Mouse (Mus musculus) right cerebral cortex, adult 2 months (tissue): ENCODE measurements around the gene Gimap5.

ENCODE experiments used
- DNase-seq, 2 experiments: peaks; one replicate each; pipeline ENCODE4 v3.0.0; 2021 to 2022; ENCODE audit warnings: low spot score in 2 of 2

Gimap5 gene

DNA sequence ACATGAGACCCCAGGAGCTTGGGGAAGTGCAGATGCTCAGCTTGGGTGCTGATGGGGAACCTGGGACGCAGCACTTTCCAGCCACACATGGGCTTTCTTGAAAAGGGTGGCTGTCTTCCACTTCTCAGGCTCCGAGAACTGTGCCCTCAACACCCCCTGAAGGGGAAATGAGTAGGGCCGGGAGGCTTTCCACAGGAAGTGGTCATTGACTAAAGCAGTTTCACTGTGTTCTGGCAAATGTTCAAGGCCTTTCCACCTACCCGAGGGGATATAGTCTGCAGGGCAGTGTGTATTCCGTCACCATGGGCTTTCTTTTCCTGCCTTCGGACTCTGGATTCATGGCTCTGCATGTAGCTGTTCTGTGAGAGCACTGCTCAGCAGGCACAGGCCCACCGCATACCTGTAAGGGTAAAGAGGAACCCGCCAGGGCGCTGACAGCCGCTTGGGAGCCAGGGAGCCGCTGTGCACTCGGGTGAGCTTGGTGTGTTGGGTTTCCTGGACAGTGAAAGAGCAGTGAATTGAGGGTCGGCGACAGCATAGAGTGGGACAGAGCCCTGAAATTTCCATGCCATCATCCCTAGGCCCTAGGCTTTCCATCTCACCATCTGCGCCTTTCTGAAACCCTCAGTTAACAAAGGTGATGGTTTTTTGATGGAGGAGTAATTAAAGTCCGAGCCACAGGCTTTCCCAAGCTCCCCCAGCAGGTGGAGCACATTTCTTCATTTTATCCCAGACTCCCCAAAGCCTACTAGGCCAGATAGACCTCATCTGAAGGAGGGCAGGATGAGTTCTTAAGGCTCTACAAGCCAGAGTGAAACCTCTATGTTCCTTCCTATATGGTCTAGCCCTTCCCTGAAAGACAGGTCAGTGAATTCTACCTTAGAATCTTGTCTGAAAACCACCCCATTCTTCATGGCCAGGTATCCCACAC, at the start of gene Gimap5:
Gene Gimap5 (plus strand): TSS at position 239 of the 931 bp plus-strand sequence.
- peak in 1 of 2 experiments; percentile 31 for DNase-seq

DNA sequence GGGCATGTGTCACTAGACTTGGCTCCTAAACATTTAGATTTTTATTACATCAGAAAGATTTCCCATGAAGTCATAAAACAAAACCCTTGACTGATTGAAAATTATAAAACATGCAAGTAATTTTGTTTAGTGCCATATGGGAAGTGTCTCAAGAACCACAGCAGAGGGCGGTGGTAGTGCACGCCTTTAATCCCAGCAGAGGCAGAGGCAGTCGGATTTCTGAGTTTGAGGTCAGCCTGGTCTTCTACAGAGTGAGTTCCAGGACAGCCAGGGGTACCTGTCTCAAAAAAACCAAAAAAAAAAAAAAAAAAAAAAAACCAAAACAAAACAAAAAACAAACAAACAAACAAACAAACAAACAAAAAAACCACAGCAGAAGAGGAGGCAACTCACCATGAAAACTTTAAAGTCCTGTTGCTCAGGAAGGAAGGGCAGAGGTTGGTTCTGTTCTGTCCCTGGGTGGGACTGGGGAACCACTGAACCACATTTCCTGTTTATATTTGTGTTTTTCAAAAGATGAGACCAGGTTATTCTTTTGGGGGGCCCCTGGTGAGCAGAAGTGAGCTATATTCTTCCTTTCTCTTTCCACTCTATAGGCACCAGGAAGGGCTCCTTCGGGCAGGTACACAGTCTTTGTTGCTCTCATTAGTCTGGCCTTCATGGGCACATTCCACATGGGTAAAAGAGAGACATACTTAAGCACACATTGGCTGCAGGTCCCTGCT, 49.0 kb upstream of the Gimap5 start:
- DNase-seq = no peak

DNA sequence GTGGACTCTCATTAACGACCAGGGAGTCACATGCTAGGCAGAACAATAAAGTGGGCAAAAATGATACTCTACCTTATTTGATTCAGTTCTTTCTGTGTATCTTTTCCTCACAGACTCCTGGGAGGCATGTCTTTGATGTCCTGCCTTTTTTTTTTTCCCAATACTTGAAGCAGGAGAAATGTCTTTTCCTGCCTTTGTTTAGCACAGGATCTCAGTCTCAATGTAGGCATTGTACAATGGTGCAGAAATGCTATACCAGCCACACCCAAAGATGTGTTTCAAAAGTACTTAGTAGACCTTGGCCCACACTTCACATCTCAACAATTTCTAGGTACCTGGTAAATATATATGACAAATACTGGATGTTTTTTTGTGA, 48.5 kb upstream of the Gimap5 start:
- no peak for DNase-seq

DNA sequence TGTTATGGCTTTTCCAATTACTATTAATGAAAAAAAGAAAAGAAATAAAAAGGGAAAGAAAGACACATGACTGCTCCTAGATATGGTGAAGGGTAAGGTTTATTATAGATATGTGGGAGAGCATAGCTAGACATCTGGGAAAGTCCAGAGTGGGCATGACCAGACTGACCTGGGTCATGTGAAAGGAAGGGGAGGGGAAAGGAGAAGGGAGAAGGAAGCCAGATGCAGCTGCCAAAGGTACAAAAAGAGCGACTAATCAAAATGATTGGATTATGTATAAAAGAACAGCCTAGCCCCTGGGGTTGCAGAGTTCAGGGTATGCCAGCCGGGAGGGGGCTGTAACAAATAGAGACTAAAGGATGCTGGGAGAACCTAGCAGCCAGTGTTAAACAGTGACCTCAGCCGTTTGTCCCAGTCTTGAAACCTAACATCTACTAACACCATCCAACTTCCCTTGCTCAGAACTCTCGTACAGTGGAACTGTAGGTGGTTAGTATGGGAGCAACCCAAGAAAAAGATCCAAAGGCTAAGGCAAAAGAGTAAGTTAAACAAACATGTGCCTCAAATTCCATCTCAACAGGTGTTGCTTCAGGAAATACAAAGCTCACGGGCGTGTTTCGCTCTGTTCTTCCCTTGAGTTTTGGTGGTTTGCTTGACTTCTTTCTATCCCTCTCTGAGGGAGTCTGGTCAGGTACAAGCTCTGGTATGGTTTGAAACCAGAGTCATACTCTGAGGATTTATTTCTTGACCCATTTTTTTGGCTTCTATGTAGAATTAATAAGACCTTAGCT, 47.7 kb upstream of the Gimap5 start:
- DNase-seq = no peak

DNA sequence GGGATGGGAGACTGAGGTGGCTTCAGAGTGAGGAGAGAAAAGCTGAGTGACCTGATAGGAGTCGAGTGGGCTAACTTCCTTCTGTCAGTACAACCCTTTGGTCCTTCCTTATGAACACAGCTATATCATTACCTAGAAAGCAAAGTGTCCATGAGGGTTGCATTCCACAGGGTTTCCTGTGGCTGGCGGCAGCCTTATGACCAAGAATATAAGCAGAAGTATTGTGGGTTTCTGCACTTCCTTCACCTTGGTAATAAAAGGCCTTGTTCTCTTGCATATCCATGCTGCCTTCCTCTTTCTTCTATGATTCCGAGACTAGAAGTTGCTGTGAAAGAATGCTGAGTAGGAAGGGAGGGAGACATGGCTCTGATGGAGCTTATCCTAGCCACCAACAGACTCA, 47.1 kb upstream of the Gimap5 start:
- DNase-seq = no peak

DNA sequence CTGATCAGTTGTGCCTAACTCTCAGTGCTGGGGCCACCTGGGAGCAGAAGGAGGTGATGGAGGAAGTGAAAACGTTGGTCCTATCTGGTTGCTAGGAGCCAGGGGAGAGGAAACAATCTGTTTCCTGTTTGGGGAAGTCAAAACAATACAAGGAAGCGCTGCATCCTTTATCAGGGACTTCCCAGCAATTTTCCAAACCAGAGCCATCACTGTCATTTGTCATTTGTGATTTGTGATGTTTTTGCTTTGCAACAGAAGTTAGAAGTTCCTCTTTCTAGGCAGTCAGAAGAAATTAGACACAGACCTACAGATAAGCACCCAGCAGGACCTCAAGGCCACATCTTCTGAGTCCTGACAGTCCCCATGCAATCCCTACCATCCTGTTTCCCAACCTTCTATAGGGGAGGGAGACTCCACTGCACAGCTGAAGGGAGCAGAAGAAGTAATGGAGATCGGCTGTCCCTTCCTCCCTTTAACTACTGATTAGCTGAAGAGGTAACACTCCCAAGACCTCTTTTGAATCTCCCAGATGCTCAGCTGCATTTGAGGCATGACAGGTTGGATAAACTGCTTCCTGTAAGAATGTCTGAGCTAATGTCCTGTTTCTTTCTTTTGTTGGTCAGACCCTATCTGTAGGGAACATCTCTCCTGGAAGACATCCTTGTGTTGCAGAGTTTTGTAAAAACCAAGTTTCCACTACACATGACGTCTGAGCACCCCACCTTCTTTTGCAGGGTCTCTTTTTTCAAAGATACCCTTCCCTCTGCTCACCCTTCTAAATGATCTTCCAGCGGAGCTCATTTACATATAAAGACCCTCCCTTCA, 45.5 kb upstream of the Gimap5 start:
- no peak for DNase-seq

DNA sequence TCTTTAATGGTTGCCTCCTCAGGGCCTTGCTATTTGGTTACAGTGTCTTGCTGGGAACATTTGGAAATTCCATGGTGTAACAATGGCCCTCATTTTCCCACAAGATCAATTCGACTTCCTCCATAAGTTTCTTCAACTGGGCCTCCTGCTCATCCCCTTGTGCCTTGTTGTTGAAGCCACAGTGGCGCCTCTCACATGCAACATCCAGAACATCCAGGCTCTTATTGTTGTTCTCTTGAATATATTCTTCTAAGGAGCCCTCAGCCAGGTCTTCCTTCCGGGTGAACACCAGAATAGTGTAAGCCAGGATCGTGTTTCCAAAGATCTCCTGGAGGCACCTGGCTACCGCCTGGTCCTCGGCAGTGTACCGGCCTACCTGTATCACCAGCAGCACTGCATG, 43.9 kb upstream of the Gimap5 start:
- DNase-seq = no peak

DNA sequence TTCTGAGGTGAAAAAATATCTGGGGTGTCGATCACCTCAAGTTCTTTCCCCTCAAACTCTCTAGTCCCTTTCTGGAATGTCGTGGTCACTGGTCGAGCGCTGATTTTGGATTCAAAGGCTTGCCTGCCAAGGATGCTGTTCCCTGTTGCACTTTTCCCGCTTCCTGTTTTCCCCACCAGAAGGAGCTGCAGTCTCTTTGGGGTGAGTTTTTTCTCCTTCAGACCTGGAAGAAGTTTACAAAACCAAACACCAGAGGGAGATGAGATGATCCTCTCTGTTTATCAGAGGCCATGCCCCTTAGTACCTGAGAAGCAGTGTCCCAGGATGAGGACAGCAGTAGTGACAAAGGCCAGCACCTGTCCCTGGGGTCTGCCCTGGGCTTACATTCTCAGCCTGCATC, 43.4 kb upstream of the Gimap5 start:
- DNase-seq = no peak

DNA sequence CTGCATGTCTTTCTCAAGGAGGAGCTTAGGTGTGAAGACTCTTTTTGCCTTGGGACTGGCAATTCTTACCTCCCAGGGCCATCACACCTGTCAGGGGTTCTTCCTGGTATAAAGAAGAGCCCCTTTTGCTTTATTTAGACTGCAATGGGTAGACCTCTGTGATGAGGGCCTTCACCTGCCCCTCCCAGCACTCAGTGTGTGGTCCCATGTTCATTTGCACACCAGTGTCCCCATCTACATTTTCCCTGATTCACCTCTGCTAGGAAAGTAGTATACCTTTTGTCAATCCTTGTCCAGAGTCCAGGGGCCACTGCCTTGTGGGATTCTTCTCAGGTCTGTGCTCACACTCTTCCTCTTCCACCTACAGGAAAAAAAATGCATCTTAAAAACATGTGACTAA, 41.9 kb upstream of the Gimap5 start:
- no peak for DNase-seq

DNA sequence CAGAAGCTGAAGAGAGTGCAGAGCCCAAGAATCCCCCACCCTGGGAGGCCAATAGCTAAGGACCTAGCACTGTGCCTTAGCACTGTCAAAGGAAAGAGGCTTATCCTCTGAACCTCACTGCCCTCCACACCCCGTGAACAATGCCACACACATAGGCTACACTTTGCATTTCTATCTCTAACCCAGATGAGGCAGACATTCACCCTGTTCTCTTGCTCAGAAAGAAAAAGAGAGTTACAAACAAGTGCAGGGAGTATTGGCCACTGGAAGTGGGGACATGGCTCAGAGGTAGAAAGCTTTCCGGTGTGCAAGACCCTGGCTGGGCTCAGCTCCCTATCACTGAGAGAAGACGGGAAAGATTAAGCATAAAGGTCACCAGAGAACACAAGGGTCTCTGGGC, 39.9 kb upstream of the Gimap5 start:
- no peak for DNase-seq

DNA sequence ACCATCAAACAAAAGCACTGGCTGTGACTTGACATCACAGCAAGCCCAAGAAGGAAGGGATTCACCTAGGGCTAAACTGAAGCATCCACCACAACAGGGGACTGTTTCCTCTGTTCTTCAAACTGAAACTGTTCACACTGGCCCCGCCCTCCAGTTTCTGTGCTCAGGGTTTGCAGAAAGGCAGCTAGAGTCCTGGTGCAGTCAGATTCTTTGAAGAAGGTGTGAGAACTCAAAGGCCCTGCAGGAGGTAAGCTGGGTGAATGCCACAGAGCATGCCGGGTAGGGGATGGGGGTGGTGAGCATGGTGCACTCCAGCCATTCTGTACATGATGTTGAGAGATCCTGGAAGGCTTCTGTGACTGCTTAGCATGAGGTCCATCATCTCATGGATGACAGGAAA, 27.5 kb upstream of the Gimap5 start, which contains the start of the genes Gm28053 and Gimap7:
Gene Gm28053 (plus strand): TSS at position 153 of the 400 bp plus-strand sequence.
Gene Gimap7 (plus strand): TSS at position 167 of the 400 bp plus-strand sequence.
- DNase-seq = no peak

DNA sequence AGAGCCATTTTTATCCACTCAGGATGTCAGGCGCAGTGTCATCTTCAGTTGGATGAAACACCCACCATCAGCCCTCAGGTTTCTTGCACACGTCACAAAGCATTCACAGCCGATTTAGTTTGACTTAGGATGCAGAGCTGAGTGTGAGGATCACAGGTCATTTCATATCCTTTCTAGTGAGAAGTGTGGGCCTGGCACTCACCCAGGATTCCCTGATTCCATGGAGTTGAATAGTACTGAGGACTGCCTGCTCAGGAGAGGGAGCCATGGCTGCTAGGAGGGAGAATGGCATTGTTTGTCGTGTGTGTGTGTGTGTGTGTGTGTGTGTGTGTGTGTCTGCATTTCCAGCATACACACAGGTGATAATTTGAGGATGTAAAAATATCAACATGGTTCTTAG, 25.7 kb upstream of the Gimap5 start:
- DNase-seq = no peak

DNA sequence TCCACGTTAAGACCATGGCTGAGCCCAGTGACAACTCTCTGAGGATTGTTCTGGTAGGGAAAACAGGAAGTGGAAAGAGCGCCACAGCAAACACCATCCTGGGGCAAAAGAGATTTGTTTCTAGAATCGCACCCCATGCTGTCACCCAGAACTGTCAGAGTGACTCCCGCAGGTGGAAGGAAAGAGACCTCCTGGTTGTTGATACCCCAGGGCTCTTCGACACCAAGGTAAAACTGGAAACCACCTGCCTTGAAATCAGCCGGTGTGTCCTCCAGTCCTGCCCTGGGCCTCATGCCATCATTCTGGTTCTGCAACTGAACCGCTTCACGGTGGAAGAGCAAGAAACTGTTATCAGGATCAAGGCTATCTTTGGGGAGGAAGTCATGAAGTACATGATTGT, 22.5 kb upstream of the Gimap5 start:
- DNase-seq = no peak

DNA sequence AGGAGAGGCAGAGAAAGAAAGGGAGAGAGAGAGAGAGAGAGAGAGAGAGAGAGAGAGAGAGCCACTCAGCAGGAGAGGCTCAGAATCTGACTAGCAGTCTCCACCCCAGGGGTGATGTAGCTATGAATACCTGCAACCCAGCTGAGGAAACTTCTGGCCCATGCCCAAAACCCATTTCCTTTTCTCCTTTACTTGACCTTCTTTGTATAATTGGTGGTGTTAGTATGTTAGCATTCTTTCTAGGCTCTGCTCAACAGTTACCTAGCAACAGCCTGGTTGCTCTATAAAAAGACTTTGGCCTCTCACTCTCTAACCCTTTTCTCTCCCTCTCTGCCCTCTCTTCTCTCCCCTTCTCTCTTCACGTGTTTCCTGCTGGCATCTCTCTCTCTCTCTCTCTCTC, 20.5 kb upstream of the Gimap5 start:
- peak; percentile 22 to 23 for DNase-seq

DNA sequence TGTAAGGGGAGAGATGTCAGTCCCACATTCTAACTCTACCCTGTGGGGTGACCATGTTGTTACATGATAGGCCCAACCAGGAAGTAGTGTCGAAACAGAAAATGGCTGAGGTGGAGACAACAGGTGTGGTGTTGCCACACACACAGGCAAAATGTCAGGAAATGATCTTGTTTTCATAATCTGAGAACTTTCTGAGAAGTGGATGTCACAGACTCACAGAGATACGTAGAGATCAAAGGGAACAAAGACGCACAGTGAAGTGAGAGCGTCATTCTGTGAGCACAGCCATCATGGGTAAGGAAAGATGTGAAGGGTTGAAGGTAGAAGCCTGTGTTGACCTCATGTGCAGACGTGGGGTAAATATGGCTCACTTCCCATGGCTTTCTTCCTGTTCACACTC, 18.2 kb upstream of the Gimap5 start:
- DNase-seq = no peak

DNA sequence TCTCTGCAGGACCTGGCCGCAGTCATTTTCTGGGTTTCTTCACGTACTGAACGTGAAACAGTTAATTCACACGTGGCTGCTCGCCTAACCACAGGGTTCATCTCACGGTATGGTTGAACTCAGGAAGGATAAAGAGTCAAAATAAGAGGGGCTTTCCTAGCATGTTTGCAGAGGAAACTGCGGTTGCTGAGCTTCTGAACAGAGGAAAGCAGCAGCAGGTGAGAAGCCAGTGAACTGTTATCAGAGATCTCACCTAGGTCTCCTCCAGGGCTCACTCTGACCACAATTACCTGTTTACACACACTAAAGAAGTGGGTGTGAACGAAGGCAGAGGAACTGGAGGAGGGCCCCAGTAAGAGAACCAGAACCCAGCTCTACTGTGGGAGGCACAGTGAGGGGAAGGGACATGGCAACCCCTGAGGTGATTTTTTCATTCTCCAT, 13.1 kb upstream of the Gimap5 start:
- DNase-seq = no peak

DNA sequence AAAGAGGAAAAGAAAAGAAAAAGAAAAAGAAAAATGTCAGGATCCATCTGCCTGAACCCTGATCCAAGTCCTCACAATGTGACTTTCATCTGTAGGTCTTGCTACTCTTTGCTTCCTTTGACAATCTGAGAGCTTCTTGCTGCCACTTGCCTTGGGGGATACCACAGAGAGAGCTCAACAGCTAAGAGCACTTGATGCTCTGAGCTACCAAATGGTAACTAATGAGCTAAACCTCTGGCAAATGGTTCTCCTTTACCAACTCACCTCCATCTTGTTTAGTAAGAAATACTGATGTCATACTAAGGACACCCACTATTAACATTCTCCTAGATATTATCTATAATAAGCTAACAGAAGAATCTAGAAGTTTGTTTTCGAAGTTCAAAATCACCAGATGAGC, 12.3 kb upstream of the Gimap5 start:
- DNase-seq = no peak

DNA sequence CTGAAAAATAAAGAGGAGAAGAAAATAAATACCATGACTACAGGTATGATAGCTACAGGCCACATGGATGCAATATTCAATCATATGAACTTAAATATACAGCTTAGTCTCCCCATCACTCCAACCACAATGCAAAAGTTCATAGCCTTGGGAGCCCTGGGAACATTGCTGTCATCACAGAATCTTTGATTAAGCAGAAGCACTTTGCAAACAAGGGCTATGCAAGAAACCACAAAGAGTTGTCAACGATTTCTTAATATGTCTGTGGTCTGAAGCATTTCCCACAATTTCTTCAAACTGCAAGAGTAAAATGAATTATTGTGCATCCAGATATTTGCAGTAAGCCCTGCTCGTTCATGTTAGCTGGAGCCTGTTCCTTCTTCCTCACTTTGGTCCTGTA, 8.9 kb upstream of the Gimap5 start:
- DNase-seq = no peak

DNA sequence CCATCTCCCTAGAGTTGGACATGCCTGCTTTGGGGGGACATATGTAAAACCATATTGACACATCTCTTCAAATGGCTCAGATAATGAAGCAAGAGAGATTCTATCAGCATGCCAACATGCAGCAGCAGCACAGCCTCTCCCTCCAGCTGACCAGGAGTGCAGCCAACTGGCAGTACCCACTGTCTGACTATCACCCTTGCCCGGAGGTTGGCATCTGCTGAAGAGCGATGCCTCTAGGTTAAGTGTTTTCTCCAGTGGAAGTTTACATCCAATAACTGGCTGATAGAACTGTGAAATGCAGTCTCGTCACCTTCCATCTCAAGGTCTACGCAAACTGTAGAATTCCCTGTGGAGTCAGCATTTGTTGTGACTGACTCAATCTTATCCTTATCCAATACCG, 8.3 kb upstream of the Gimap5 start:
- no peak for DNase-seq

DNA sequence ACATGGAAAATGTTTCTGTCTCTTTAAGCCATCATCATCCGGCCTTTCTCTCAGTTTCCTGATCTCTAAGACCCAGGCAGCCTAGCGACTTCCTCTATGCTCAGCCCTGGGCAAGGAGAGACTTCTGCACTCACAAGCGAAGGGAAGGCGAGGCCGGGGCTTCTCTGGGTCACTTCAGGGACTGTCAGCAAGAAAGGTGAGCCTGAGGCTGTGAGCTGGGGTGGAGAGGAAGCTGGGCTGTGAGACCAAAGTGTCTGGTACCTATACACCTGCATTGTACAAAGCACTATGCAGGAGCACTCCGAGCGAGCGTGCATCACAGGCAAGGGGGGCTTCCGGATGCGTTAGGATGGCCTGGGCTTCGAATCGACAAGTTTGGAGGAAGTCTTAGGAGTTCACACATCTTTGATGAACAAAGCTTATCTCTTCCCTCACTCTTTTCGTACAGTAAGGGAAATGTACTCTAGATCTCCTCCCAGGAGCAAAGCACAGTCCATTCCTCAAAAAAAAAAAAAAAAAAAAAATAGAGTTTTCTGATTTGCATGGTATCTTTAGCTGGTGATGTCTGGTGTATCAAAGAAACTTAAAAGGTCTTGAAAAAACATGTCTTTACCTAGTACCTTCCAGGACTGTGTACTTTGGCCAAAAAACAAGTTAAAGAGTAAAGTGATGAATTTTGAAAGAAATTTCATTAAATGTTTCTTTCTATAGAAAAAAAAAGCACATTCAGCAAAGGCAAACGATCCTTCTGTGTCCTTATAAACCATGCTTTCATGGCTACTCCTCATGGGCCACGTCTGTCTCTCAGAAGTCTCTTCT, 6.8 kb upstream of the Gimap5 start, which contains the start of gene Gimap1:
Gene Gimap1 (plus strand): TSS at position 94 of the 819 bp plus-strand sequence.
- DNase-seq = no peak
